Mouse (Mus musculus) lung, postnatal 0 days (tissue): Measurements from ENCODE around the gene Glis2.

Experiments used
- CTCF ChIP-seq: IDR thresholded peaks from 2 replicates; pipeline ENCODE4 v1.5.1; 2016; ENCODE audit warnings: antibody characterized with exemption, mild to moderate bottlenecking
- EP300 ChIP-seq: IDR thresholded peaks from 2 replicates; pipeline ENCODE4 v1.6.1; 2016; ENCODE audit warnings: antibody characterized with exemption, mild to moderate bottlenecking, control low read depth

GRCm38 (mm10) chr16:4552829-4553550 lies 41.5 kb upstream of the Glis2 start:
- no peak for TF ChIP-seq EP300
- no peak for TF ChIP-seq CTCF
